10 mouse cellular contexts compared by ENCODE assay signal in genomic region chr2:35702608-35703007, GRCm38 (mm10).
DNase-seq lines count a peak whose midpoint lies in the region; ATAC-seq lines count a peak whose summit lies in the region.
"Had no signal": no experiment of that assay in that cellular context is flagged by ENCODE, and none has a peak within 500 bp of the region (broad histone marks: within the 10 kb centered on the region; RNA-seq: fewer than 3 reads in every experiment).

No protein-coding gene starts in this region.

- H3K9ac ChIP-seq in heart, embryonic 15.5 days: no peak overlapping the region
- H3K9ac ChIP-seq in embryonic facial prominence, embryonic 13.5 days: no peak overlapping the region

- no peak overlapping the region for H3K4me2 ChIP-seq in heart, embryonic 15.5 days
- no peak overlapping the region for H3K4me2 ChIP-seq in embryonic facial prominence, embryonic 13.5 days

- H3K4me3 ChIP-seq in heart, embryonic 15.5 days: no peak overlapping the region
- H3K4me3 ChIP-seq in embryonic facial prominence, embryonic 13.5 days: no peak overlapping the region
- no peak overlapping the region for H3K4me3 ChIP-seq in limb, embryonic 10.5 days

- peak overlapping the region; percentile 44 for H3K27ac ChIP-seq in heart, embryonic 15.5 days
- H3K27ac ChIP-seq in embryonic facial prominence, embryonic 13.5 days: peak overlapping the region; percentile 85
- H3K27ac ChIP-seq in limb, embryonic 10.5 days: peak overlapping the region; percentile 75; the same call in 1 of the 2 replicates

- no peaks in the 10 kb centered on the region for H3K9me3 ChIP-seq in heart, embryonic 15.5 days (replicated peaks)
- no peaks in the 10 kb centered on the region for H3K9me3 ChIP-seq in embryonic facial prominence, embryonic 13.5 days
- no peaks in the 10 kb centered on the region; the same call in 1 of the 2 replicates for H3K9me3 ChIP-seq in limb, embryonic 10.5 days (replicated peaks)

- no peak for ATAC-seq in heart, embryonic 15.5 days (replicated peaks; ENCODE audit: insufficient number of reproducible peaks, insufficient read depth, low FRiP score, low read depth)
- ATAC-seq in embryonic facial prominence, embryonic 13.5 days (ENCODE audit: insufficient number of reproducible peaks, insufficient read depth, low FRiP score, low TSS enrichment, low read depth): no peak; the same call in 1 of the 2 replicates

- intact Hi-C loops in heart, postnatal 10 days (cut with DNase I): no loop called here
- intact Hi-C loops in gastrocnemius, postnatal 36 days (cut with DNase I): no loop called here

- H3K36me3 ChIP-seq in heart, embryonic 15.5 days: no peaks in the 10 kb centered on the region; the same call in 1 of the 2 replicates
- H3K36me3 ChIP-seq in embryonic facial prominence, embryonic 13.5 days: peaks cover 11% of the 10 kb centered on the region; the same call in 1 of the 2 replicates
- peaks cover 48% of the 10 kb centered on the region for H3K36me3 ChIP-seq in limb, embryonic 10.5 days

- H3K4me1 ChIP-seq in heart, embryonic 15.5 days (replicated peaks): peaks cover 69% of the 10 kb centered on the region
- peaks cover 58% of the 10 kb centered on the region for H3K4me1 ChIP-seq in embryonic facial prominence, embryonic 13.5 days
- H3K4me1 ChIP-seq in limb, embryonic 10.5 days: peaks cover 54% of the 10 kb centered on the region

- H3K27me3 ChIP-seq in heart, embryonic 15.5 days: no peaks in the 10 kb centered on the region
- no peaks in the 10 kb centered on the region for H3K27me3 ChIP-seq in embryonic facial prominence, embryonic 13.5 days
- no peaks in the 10 kb centered on the region for H3K27me3 ChIP-seq in limb, embryonic 10.5 days (ENCODE audit: low read depth, poor library complexity, severe bottlenecking)
- H3K27me3 ChIP-seq: CH12.LX had no signal

- no peak for DNase-seq in heart, postnatal 10 days
- DNase-seq in Muller cell, postnatal 12 days (ENCODE audit: inconsistent ontology term): peak; percentile 47
- no peak for DNase-seq in limb, embryonic 10.5 days (ENCODE audit: low spot score)
- DNase-seq in adrenal gland, adult (ENCODE audit: inconsistent age in 2 of 2, low spot score in 1 of 2): no peak
- no peak for DNase-seq in cerebellum, adult 9-10 months
- no peak for DNase-seq in gastrocnemius, postnatal 36 days
- DNase-seq: adrenal gland, postnatal 25 days had no signal

- 71% methylated on average over 6 of the region's 6 CpGs for WGBS in heart, embryonic 15.5 days
- WGBS in embryonic facial prominence, embryonic 13.5 days: 55% methylated on average over 6 of the region's 6 CpGs
- 91% methylated on average over 6 of the region's 6 CpGs for WGBS in limb, embryonic 10.5 days
